Mouse (Mus musculus) neural tube, embryonic 11.5 days (tissue): ENCODE measurements around the gene Snn. TPM values are rescaled to one million over a fixed set of nuclear protein-coding genes. Genes with fewer than 3 reads are reported as not detected.

ENCODE experiments used
- ATAC-seq: fragments of 200-750 bp; cut with Nextera tagmentation; 2 replicates; pipeline ENCODE4 v1.8.0; 2017; ENCODE audit warnings: moderate number of reproducible peaks, mild to moderate bottlenecking, moderate TSS enrichment, moderate library complexity; ENCODE audit not compliant: insufficient read depth, low FRiP score, low TSS enrichment
- DNase-seq: peaks from one replicate; pipeline ENCODE4 v3.0.0-alpha.2; 2015; ENCODE audit warnings: low spot score
- H3K27ac ChIP-seq: fragments of 300-500 bp; sonication (generic); 2 replicates; pipeline ENCODE4 v1.5.1; 2014; ENCODE audit warnings: low read depth, mild to moderate bottlenecking, low read length
- H3K27me3 ChIP-seq: fragments of 300-500 bp; sonication (generic); 2 replicates; pipeline ENCODE4 v1.6.1; 2014; ENCODE audit warnings: mild to moderate bottlenecking, low read length, mixed read lengths; ENCODE audit not compliant: control insufficient read depth, insufficient read depth
- H3K36me3 ChIP-seq: fragments of 300-500 bp; sonication (generic); 2 replicates; pipeline ENCODE4 v1.6.1; 2014; ENCODE audit warnings: mild to moderate bottlenecking, low read length, moderate library complexity, mixed read lengths; ENCODE audit not compliant: control insufficient read depth, insufficient read depth
- H3K4me1 ChIP-seq: fragments of 300-500 bp; sonication (generic); 2 replicates; pipeline ENCODE4 v1.6.1; 2014; ENCODE audit warnings: low read length, mixed read lengths; ENCODE audit not compliant: control insufficient read depth, insufficient read depth
- H3K4me2 ChIP-seq: fragments of 300-500 bp; sonication (generic); 2 replicates; pipeline ENCODE4 v1.6.1; 2014; ENCODE audit warnings: low read depth, mild to moderate bottlenecking, moderate library complexity
- H3K4me3 ChIP-seq: fragments of 300-500 bp; sonication (generic); 2 replicates; pipeline ENCODE4 v1.5.1; 2014; ENCODE audit warnings: low read depth, low read length
- H3K9ac ChIP-seq: fragments of 300-500 bp; sonication (generic); 2 replicates; pipeline ENCODE4 v1.6.1; 2014; ENCODE audit warnings: mild to moderate bottlenecking, low read length
- H3K9me3 ChIP-seq: fragments of 300-500 bp; sonication (generic); 2 replicates; pipeline ENCODE4 v1.6.1; 2016; ENCODE audit warnings: low read length; ENCODE audit not compliant: control insufficient read depth
- WGBS: fragments of 180-500 bp; shearing (Covaris S2); extraction: QIAGEN DNeasy Blood & Tissue Kit; methylation state at CpG from one replicate; pipeline ENCODE4 v1.1.7; 2014; 5-methylcytosine and 5-hydroxymethylcytosine counted together
- polyA plus RNA-seq: library from polyadenylated mRNA; unstranded; fragments of >200 nt; fragmentation: Nextera tagmentation; extraction: Ambion mirVana; gene quantifications from 2 replicates; pipeline ENCODE4 v1.2.1, GENCODE M21; 2014

Gene Snn
- polyA plus RNA-seq, 1 experiment from 2014 or later, result 108 TPM

DNA sequence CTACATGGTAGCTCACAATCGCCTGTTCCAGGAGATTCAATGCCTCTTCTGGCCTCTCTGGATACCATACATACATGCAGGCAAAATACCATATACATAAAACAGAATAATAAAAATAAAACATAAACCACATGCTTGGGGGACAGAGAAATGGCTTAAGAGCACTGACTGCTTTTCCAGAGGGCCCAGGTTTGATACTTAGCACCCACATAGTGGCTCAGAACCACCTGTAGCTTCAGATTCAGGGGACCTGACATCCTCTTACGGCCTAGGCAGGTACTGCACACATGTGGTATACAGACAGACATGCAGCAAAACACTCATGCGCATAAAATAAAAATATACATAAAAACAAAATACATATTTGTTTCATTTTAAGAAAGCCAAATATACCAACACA is 25.6 kb downstream of the Snn start:
- Histone ChIP-seq H3K27ac (no peak overlapping the region), H3K9me3 (no peaks in the 10 kb centered on the region), H3K4me3 (no peak overlapping the region), H3K27me3 (no peaks in the 10 kb centered on the region), H3K9ac (no peak overlapping the region), H3K4me2 (no peak overlapping the region), H3K4me1 (no peaks in the 10 kb centered on the region), H3K36me3 (no peaks in the 10 kb centered on the region; the same call in 1 of the 2 replicates)
- DNase-seq, result no peak
- ATAC-seq, result no peak
- 96% methylated on average over 3 of the region's 3 CpGs for whole genome bisulfite sequencing

DNA sequence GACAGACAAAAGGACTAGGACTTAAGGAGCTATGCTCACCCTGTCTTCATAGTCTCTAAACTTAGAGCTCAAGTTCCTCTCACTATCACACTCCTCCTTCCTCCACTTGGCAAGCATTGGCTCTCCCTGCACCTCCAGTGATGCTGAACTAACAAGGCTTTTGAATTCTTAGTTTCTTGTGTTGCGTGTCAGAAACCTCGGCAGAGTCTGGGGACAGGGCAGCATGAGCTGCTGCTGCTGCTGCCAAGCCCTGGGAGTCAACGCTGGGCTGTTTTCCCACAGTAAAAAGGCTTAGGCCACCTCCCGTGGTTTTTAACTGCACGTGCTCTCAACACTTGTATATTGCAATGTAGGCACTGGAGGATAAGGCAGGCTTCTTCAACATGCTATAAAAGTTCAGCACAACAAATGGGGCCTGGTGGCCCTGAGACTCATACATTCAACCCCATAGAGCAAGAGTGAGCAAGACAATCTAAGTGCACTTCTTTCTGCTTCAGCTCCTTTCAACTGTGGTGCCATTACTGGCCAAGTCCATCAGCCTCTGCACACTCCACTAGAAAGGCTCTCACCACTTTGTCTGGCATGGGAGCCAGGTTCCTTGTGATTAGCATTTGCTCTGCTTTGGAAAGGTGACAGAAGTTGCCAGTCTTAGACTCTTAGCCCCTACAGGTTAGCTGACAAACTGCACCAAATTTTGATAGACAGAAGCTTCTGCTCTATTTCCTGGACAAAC is 26.3 kb downstream of the Snn start:
- H3K4me3 ChIP-seq, result no peak overlapping the region
- WGBS, result 67% methylated on average over 5 of the region's 5 CpGs
- no peaks in the 10 kb centered on the region for H3K9me3 ChIP-seq
- no peaks in the 10 kb centered on the region for H3K4me1 ChIP-seq
- no peak for DNase-seq
- H3K27ac ChIP-seq, result no peak overlapping the region
- H3K9ac ChIP-seq, result no peak overlapping the region
- H3K4me2 ChIP-seq, result no peak overlapping the region
- no peaks in the 10 kb centered on the region for H3K27me3 ChIP-seq
- no peak; the same call in 1 of the 2 replicates for ATAC-seq
- H3K36me3 ChIP-seq, result no peaks in the 10 kb centered on the region; the same call in 1 of the 2 replicates

DNA sequence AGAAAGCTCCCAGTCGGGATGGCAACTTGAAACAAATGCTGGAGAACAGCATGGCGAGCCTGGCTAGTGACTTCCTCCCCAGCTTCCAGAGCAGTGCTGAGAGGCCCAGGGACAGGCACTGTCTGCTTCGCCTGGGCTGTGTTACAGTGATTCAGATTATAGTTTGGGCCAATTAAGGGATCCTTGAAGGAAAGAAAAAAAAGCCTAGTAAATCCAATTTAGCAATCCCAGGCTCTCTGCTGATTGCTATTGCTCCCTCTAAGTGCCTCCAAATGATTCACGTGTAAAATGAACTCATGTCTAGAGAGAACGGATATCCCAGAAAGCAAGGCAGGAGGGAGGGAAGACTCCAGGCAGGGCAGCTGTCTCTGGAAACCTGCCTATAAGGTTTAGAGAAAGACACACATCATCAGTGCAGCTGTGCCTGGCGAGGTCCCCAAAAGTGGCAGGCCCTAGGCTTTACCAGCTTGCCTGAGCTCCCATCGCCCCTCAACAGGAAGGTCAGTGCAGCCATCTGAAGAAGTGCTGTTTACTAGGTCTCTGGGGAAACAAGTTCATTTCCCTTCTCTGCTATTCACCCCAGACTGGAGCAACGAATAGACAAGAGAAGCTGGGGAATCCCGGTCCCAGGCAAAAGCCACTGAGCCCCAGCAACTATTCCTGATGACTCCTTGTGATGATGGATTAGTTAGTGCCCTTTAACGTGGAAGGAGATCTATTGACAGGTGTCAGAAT is 30.3 kb downstream of the Snn start:
- ATAC-seq (no peak), DNase-seq (no peak)
- 86% methylated on average over 10 of the region's 10 CpGs for WGBS
- Histone ChIP-seq H3K9ac (no peak overlapping the region), H3K27me3 (no peaks in the 10 kb centered on the region), H3K36me3 (no peaks in the 10 kb centered on the region; the same call in 1 of the 2 replicates), H3K4me3 (no peak overlapping the region), H3K27ac (no peak overlapping the region), H3K9me3 (no peaks in the 10 kb centered on the region), H3K4me1 (no peaks in the 10 kb centered on the region), H3K4me2 (no peak overlapping the region)

DNA sequence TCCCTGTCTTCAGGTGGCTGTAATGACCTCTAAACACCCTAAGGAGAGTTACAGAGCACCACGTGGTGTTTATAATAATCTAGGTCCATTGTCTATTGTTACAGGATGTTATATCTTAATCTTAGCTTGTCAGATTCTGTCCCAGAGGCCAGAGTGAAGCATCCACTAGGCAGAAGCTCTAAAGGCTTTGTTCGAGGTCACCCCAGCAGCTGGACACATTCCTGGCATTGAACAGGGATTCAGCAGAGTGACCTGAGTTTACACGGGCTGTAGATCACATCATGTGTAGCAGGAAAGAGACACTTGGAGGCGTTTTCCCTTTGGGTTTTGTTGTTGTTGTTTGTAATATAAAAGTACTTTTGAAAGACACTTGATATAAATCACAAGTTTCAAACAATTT is 31.3 kb downstream of the Snn start:
- DNase-seq, result no peak
- H3K27ac ChIP-seq, result no peak overlapping the region
- H3K9ac ChIP-seq, result no peak overlapping the region
- H3K4me3 ChIP-seq, result no peak overlapping the region
- no peaks in the 10 kb centered on the region for H3K4me1 ChIP-seq
- ATAC-seq, result no peak
- no peak overlapping the region for H3K4me2 ChIP-seq
- no peaks in the 10 kb centered on the region for H3K9me3 ChIP-seq
- WGBS, result 76% methylated on average over 4 of the region's 4 CpGs
- no peaks in the 10 kb centered on the region; the same call in 1 of the 2 replicates for H3K36me3 ChIP-seq
- H3K27me3 ChIP-seq, result no peaks in the 10 kb centered on the region

DNA sequence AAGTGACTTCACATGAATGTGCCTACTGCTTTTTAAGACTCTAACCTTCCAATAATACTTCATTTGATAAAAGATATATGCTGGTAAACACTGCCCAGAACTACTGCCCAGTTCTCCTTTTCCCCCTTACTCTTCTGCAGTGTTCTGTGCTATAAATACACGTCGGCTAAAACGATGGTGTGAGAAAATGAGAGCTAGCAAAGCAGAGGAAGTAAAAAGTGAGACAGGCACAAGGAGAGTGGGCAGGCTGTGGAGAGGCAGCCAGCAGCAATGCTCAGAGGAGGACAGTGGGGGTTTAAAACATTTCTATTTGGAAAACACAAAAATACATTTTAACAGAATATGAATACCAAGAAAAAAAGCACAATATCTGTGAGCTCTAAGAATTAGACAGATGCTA is 31.8 kb downstream of the Snn start:
- no peak overlapping the region for H3K27ac ChIP-seq
- DNase-seq, result no peak
- no peaks in the 10 kb centered on the region; the same call in 1 of the 2 replicates for H3K36me3 ChIP-seq
- no peaks in the 10 kb centered on the region for H3K9me3 ChIP-seq
- no peaks in the 10 kb centered on the region for H3K27me3 ChIP-seq
- no peak overlapping the region for H3K9ac ChIP-seq
- no peak overlapping the region for H3K4me3 ChIP-seq
- no peaks in the 10 kb centered on the region for H3K4me1 ChIP-seq
- no peak overlapping the region for H3K4me2 ChIP-seq
- WGBS, result 85% methylated on average over 3 of the region's 3 CpGs
- no peak for ATAC-seq

DNA sequence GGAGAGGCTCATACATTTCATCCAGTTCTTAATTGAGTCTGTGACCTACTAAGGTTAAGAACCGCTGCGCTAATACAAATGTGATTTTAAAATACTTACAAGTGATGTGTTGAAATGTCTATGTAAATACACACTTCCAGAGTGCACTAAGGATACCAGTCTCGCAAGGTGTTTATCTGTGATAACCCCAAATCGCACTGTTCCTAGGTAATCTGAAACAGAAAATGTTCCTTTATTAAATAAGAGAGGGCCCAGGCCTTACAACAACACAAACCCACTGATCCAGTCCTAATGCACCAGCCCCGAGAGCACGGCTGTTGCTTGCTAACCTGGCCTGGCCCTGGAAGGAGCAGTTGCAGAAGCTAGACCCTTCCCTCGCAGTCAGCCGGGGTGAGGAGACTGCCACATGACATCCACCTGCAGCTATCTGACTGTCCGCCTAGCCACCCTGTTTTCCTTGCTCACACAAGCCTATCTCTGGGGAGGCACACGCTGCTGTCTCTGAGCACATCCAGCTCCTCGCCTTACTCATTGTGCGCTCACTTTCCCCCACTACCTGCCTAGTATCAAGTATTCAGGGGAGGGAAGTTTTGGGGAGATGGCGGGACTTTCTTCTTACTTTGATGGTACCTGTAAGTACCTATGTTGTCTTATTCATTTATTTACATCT is 33.1 kb downstream of the Snn start:
- H3K4me1 ChIP-seq, result no peaks in the 10 kb centered on the region
- H3K9ac ChIP-seq, result no peak overlapping the region
- ATAC-seq (no peak), DNase-seq (no peak)
- no peaks in the 10 kb centered on the region for H3K27me3 ChIP-seq
- no peaks in the 10 kb centered on the region for H3K9me3 ChIP-seq
- no peak overlapping the region for H3K4me3 ChIP-seq
- 95% methylated on average over 13 of the region's 13 CpGs for WGBS
- H3K36me3 ChIP-seq, result no peaks in the 10 kb centered on the region
- H3K4me2 ChIP-seq, result no peak overlapping the region
- H3K27ac ChIP-seq, result no peak overlapping the region

DNA sequence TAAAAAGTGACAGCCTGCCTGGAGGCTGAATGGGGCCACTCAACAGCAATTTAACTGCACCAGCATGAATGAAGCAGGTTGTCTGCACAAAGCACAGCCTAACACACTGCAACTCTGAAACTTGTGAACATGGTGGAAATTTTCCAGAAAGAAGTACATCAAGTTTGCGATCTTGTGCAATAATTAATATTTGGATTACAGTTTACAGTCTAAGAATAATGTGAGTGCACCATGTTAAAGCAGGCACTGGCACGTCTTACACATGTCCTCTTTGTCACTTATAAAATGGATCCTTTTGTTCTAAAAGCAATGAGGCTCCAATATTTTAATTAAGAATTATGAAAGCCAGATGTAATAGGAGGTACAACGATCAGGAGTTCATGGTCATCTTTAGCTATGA is 36.6 kb downstream of the Snn start:
- Histone ChIP-seq H3K27me3 (no peaks in the 10 kb centered on the region), H3K36me3 (no peaks in the 10 kb centered on the region), H3K27ac (no peak overlapping the region), H3K4me3 (no peak overlapping the region), H3K9ac (no peak overlapping the region), H3K9me3 (no peaks in the 10 kb centered on the region), H3K4me2 (no peak overlapping the region), H3K4me1 (no peaks in the 10 kb centered on the region)
- ATAC-seq, result no peak
- 91% methylated on average over 3 of the region's 3 CpGs for WGBS
- no peak for DNase-seq

DNA sequence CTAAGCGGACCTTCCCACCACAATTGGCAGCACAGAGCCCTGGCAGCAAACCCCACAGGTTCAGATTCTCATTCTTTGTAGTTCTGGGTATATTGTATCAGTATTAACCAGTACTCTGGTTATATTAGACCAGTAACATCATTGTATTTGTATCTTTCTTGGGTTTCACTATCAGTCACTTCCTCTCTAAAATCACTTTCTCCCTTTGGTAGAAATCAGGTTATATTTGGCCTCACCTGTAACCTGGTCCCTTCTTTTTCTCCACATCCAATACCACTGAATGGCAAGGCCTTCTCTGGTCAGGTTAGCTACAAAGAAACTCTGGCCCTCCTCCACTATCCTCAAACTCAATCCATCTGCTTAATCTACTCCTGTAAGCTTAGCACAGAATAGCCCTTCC is 44.2 kb downstream of the Snn start:
- H3K4me1 ChIP-seq, result no peaks in the 10 kb centered on the region
- H3K27ac ChIP-seq, result no peak overlapping the region
- DNase-seq, result no peak
- H3K36me3 ChIP-seq, result no peaks in the 10 kb centered on the region
- no peak overlapping the region for H3K9ac ChIP-seq
- H3K4me2 ChIP-seq, result no peak overlapping the region
- no peaks in the 10 kb centered on the region for H3K9me3 ChIP-seq
- H3K27me3 ChIP-seq, result no peaks in the 10 kb centered on the region
- no peak overlapping the region for H3K4me3 ChIP-seq
- no peak for ATAC-seq
- 85% methylated on average over 1 of the region's 1 CpGs for WGBS
